Mouse (Mus musculus): ENCODE measurements around the gene Clstn1. TPM values are rescaled to one million over a fixed set of nuclear protein-coding genes. Genes with fewer than 3 reads are reported as not detected.

Gene Clstn1
- polyA plus RNA-seq, 2 experiments: 1.3 to 1.4 TPM

- WGBS (ENCODE audit: insufficient replicate concordance): 59% methylated on average over 5 of the region's 5 CpGs
- DNase-seq (ENCODE audit: low read depth in 3 of 3, low spot score in 3 of 3): no peak
- H3K9ac ChIP-seq (replicated peaks): no peak overlapping the region
- no peak overlapping the region for H3K27ac ChIP-seq
- ATAC-seq (ENCODE audit: insufficient read depth): no peak
- H3K9me3 ChIP-seq (ENCODE audit: control insufficient read depth, low read length): no peaks in the 10 kb centered on the region
- H3K27me3 ChIP-seq (ENCODE audit: control insufficient read depth, insufficient read depth, low read length): no peaks in the 10 kb centered on the region
- TF ChIP-seq CTCF (IDR thresholded peaks at IDR 0.05; ENCODE audit: low read depth) (no peak), EP300 (IDR thresholded peaks at IDR 0.05; ENCODE audit: low read depth) (no peak)
- no peak overlapping the region for H3K4me2 ChIP-seq (ENCODE audit: low read depth)
- no peaks in the 10 kb centered on the region for H3K36me3 ChIP-seq (replicated peaks; ENCODE audit: control insufficient read depth, insufficient read depth, low read depth)
- no peak overlapping the region for H3K4me3 ChIP-seq (ENCODE audit: insufficient read depth in 1 of 2, low read depth in 2 of 2, low read length in 2 of 2)
- peaks cover 0 to 5% of the 10 kb centered on the region in 2 experiments; a peak in 2 of 4 replicates for H3K4me1 ChIP-seq (replicated peaks; ENCODE audit: control insufficient read depth in 2 of 2, insufficient read depth in 2 of 2, low read length in 1 of 2)
These were observed 55.7 kb downstream of the Clstn1 start for GRCm38 (mm10) chr4:149641956-149642355.

DNA sequence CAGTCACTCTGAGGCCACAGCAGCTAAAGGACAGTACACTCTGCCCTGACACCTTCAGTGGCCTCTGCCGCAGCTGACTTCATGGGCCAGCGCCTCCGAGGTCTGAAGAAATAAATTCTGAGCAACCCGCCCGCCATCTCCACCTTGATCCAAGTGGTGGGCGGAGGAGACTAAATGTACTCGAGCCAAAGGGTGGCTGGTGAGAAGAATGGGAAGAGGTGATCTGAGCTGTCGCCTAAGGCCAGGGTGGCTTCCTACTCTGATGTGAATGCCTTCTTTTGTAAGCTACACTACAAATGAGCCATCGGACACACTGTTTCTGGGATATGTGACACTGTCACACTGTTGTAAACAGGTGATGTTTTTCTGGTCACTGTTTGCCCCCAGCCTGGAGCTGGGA lies 59.5 kb downstream of the Clstn1 start:
- Histone ChIP-seq H3K9ac (replicated peaks) (no peak overlapping the region), H3K27me3 (ENCODE audit: control insufficient read depth, insufficient read depth, low read length) (no peaks in the 10 kb centered on the region), H3K9me3 (ENCODE audit: control insufficient read depth, low read length) (no peaks in the 10 kb centered on the region), H3K4me3 (ENCODE audit: insufficient read depth in 1 of 2, low read depth in 2 of 2, low read length in 2 of 2) (no peak overlapping the region), H3K4me2 (ENCODE audit: low read depth) (no peak overlapping the region), H3K36me3 (replicated peaks; ENCODE audit: control insufficient read depth, insufficient read depth, low read depth) (no peaks in the 10 kb centered on the region), H3K27ac (no peak overlapping the region), H3K4me1 (replicated peaks; ENCODE audit: control insufficient read depth in 2 of 2, insufficient read depth in 2 of 2, low read length in 1 of 2) (peaks cover 0 to 6% of the 10 kb centered on the region in 2 experiments; a peak in 2 of 4 replicates)
- DNase-seq (ENCODE audit: low read depth in 3 of 3, low spot score in 3 of 3) (no peak), ATAC-seq (ENCODE audit: insufficient read depth) (no peak)
- WGBS (ENCODE audit: insufficient replicate concordance): 77% methylated on average over 9 of the region's 9 CpGs
- no peak for TF ChIP-seq CTCF (IDR thresholded peaks at IDR 0.05; ENCODE audit: low read depth)
- TF ChIP-seq EP300 (IDR thresholded peaks at IDR 0.05; ENCODE audit: low read depth): no peak

GRCm38 (mm10) chr4:149648031-149648805 lies 62.0 kb downstream of the Clstn1 start:
- TF ChIP-seq EP300 (IDR thresholded peaks at IDR 0.05; ENCODE audit: low read depth) (no peak), CTCF (IDR thresholded peaks at IDR 0.05; ENCODE audit: low read depth) (no peak)
- Histone ChIP-seq H3K27me3 (ENCODE audit: control insufficient read depth, insufficient read depth, low read length) (no peaks in the 10 kb centered on the region), H3K4me3 (ENCODE audit: insufficient read depth in 1 of 2, low read depth in 2 of 2, low read length in 2 of 2) (no peak overlapping the region), H3K9me3 (ENCODE audit: control insufficient read depth, low read length) (no peaks in the 10 kb centered on the region), H3K4me2 (ENCODE audit: low read depth) (no peak overlapping the region), H3K4me1 (replicated peaks; ENCODE audit: control insufficient read depth in 2 of 2, insufficient read depth in 2 of 2, low read length in 1 of 2) (0 out of 4 replicates have a peak, but pooled peaks cover 0 to 2% of the 10 kb centered on the region in 2 experiments), H3K9ac (replicated peaks) (no peak overlapping the region), H3K27ac (no peak overlapping the region), H3K36me3 (replicated peaks; ENCODE audit: control insufficient read depth, insufficient read depth, low read depth) (no peaks in the 10 kb centered on the region)
- no peak for ATAC-seq (ENCODE audit: insufficient read depth)
- WGBS (ENCODE audit: insufficient replicate concordance): 42% methylated on average over 20 of the region's 20 CpGs
- DNase-seq (ENCODE audit: low read depth in 3 of 3, low spot score in 3 of 3): no peak

- Histone ChIP-seq H3K4me1 (replicated peaks; ENCODE audit: control insufficient read depth in 2 of 2, insufficient read depth in 2 of 2, low read length in 1 of 2) (0 out of 4 replicates have a peak, but pooled peaks cover 0 to 2% of the 10 kb centered on the region in 2 experiments), H3K9me3 (ENCODE audit: control insufficient read depth, low read length) (no peaks in the 10 kb centered on the region), H3K4me3 (ENCODE audit: insufficient read depth in 1 of 2, low read depth in 2 of 2, low read length in 2 of 2) (no peak overlapping the region), H3K4me2 (ENCODE audit: low read depth) (no peak overlapping the region), H3K9ac (replicated peaks) (no peak overlapping the region), H3K36me3 (replicated peaks; ENCODE audit: control insufficient read depth, insufficient read depth, low read depth) (no peaks in the 10 kb centered on the region), H3K27me3 (ENCODE audit: control insufficient read depth, insufficient read depth, low read length) (no peaks in the 10 kb centered on the region), H3K27ac (no peak overlapping the region)
- DNase-seq (ENCODE audit: low read depth in 3 of 3, low spot score in 3 of 3) (peak in 1 of 3 experiments; percentile 13), ATAC-seq (ENCODE audit: insufficient read depth) (no peak)
- 59% methylated on average over 24 of the region's 24 CpGs for WGBS (ENCODE audit: insufficient replicate concordance)
- TF ChIP-seq CTCF (IDR thresholded peaks at IDR 0.05; ENCODE audit: low read depth) (peak; percentile 90), EP300 (IDR thresholded peaks at IDR 0.05; ENCODE audit: low read depth) (no peak)
These were observed 64.4 kb downstream of the Clstn1 start for GRCm38 (mm10) chr4:149650493-149651193.

- H3K9me3 ChIP-seq (ENCODE audit: control insufficient read depth, low read length): no peaks in the 10 kb centered on the region
- no peak overlapping the region for H3K4me2 ChIP-seq (ENCODE audit: low read depth)
- no peak overlapping the region for H3K9ac ChIP-seq (replicated peaks)
- ATAC-seq (ENCODE audit: insufficient read depth): no peak
- no peak for DNase-seq (ENCODE audit: low read depth in 3 of 3, low spot score in 3 of 3)
- 76% methylated on average over 4 of the region's 4 CpGs for WGBS (ENCODE audit: insufficient replicate concordance)
- no peak overlapping the region for H3K27ac ChIP-seq
- H3K4me3 ChIP-seq (ENCODE audit: insufficient read depth in 1 of 2, low read depth in 2 of 2, low read length in 2 of 2): no peak overlapping the region
- no peaks in the 10 kb centered on the region for H3K27me3 ChIP-seq (ENCODE audit: control insufficient read depth, insufficient read depth, low read length)
- no peaks in the 10 kb centered on the region for H3K36me3 ChIP-seq (replicated peaks; ENCODE audit: control insufficient read depth, insufficient read depth, low read depth)
- 0 out of 4 replicates have a peak, but pooled peaks cover 0 to 2% of the 10 kb centered on the region in 2 experiments for H3K4me1 ChIP-seq (replicated peaks; ENCODE audit: control insufficient read depth in 2 of 2, insufficient read depth in 2 of 2, low read length in 1 of 2)
- TF ChIP-seq EP300 (IDR thresholded peaks at IDR 0.05; ENCODE audit: low read depth) (no peak), CTCF (IDR thresholded peaks at IDR 0.05; ENCODE audit: low read depth) (peak; percentile 94)
These were observed 68.0 kb downstream of the Clstn1 start for GRCm38 (mm10) chr4:149654232-149654631.

Data from liver, embryonic 14.5 days (tissue).